Mouse (Mus musculus) liver, embryonic 14.5 days (tissue): ENCODE measurements at regions not wholly inside any gene's neighbourhood (a gene's known extent, or its start where the extent isn't known, plus 50 kb on each side); places are given as distances from the start of the nearest gene placed in this dataset.

ENCODE experiments used
- CTCF ChIP-seq: IDR thresholded peaks from 2 replicates; pipeline ENCODE4 v1.5.1; 2016; ENCODE audit warnings: antibody characterized with exemption, low read depth, control low read depth
- EP300 ChIP-seq: IDR thresholded peaks from 2 replicates; pipeline ENCODE4 v1.6.1; 2016; ENCODE audit warnings: antibody characterized with exemption, low read depth

DNA sequence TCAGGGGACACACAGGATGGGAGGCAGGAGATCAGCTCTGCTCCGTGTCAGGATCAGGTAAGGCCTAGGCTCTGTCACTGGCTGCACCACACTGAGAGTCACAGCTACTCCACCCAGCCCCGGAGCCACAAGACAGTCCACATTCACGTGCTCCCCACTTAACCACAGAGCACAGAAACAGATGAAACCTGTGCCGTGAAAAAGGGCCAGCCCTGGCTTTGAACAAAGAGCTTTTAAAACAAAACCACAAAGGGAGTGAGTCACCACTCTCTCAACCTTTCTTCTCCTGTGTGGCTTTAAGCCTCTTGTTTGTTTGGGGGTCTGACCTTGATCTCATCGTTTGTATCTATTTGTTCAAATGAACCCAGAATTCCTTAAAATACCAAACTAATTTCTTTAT lies 150.6 kb downstream of the Klf5 start:
- no peak for TF ChIP-seq CTCF
- no peak for TF ChIP-seq EP300
